In genomic region chr3:128014909-128015308, GRCm38 (mm10) we compare ENCODE assay signal across 16 mouse cellular contexts.
"Had no signal": no experiment of that assay in that cellular context is flagged by ENCODE, and none has a peak within 500 bp of the region (broad histone marks: within the 10 kb centered on the region; RNA-seq: fewer than 3 reads in every experiment).

No protein-coding gene starts in this region.

- H3K27ac ChIP-seq: neural tube, embryonic 13.5 days; neural tube, embryonic 15.5 days; stomach, embryonic 15.5 days; stomach, postnatal 0 days had no signal

- DNase-seq: retina, postnatal 1 day; right cerebral cortex, adult 18-20 months; right cerebral cortex, postnatal 14 days; right cerebral cortex, postnatal 25 days; right cerebral cortex, postnatal 4 days; spleen, adult 18-20 months; thymus, adult 18-20 months; thymus, adult 2 months; thymus, postnatal 14 days; thymus, postnatal 25 days; thymus, postnatal 36 days; thymus, postnatal 4 days had no signal

- H3K27me3 ChIP-seq: neural tube, embryonic 13.5 days; neural tube, embryonic 15.5 days; stomach, embryonic 15.5 days had no signal

- H3K36me3 ChIP-seq: neural tube, embryonic 13.5 days; neural tube, embryonic 15.5 days; stomach, embryonic 15.5 days had no signal

- H3K4me2 ChIP-seq: neural tube, embryonic 13.5 days; neural tube, embryonic 15.5 days; stomach, embryonic 15.5 days had no signal

- H3K9ac ChIP-seq: neural tube, embryonic 13.5 days; neural tube, embryonic 15.5 days; stomach, embryonic 15.5 days had no signal

- H3K4me1 ChIP-seq: neural tube, embryonic 13.5 days; neural tube, embryonic 15.5 days; stomach, embryonic 15.5 days had no signal

- H3K9me3 ChIP-seq: neural tube, embryonic 13.5 days; neural tube, embryonic 15.5 days; stomach, embryonic 15.5 days had no signal

- H3K4me3 ChIP-seq: neural tube, embryonic 13.5 days; neural tube, embryonic 15.5 days; stomach, embryonic 15.5 days had no signal
